Mouse (Mus musculus) C2C12 (cell line): ENCODE data around the gene Tbxas1.

ENCODE experiments used
- CTCF ChIP-seq: IDR thresholded peaks from one replicate; pipeline ENCODE4 v1.5.1; 2011; ENCODE audit not compliant: control insufficient read depth, insufficient read depth, insufficient read length
- MYOD1 ChIP-seq: IDR thresholded peaks from one replicate; pipeline ENCODE4 v1.6.1; 2011; ENCODE audit warnings: low read depth; ENCODE audit not compliant: control insufficient read depth, insufficient read length

DNA sequence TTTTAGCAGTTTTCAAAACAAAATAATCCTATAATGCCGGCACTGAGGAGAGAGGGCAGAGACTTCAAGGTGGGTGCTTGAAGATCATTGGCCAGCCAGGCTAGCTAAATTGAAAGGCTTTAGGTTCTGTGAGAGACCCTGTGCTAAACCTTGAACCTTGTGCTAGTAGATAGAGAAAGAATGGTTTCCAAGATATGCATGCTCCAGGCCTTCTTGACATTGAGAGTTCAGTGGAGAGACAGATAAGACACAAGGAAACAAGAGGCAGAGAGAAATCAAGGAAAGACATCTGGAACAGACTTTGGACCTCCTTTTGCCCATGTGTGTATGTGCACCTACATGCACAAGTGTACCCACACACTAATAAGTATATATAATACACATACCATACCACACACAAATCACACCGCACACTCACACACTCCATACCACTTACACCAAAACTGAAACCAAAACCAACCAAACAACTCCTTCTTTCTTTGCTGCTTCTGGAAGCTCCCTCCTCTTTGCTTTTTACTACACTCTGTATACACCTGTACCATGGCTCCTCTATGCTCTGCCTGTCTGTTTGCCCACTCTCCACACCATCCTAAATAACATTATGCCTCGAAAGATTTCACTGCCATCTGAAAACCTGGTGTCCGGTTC, 25.4 kb downstream of the Tbxas1 start:
- TF ChIP-seq CTCF: no peak
- no peak for TF ChIP-seq MYOD1
